Mouse (Mus musculus) right cerebral cortex, postnatal 14 days (tissue): ENCODE data around the gene Cdh15.

Experiments
- DNase-seq: peaks from one replicate; pipeline ENCODE4 v3.0.0; 2022

Gene Cdh15

DNA sequence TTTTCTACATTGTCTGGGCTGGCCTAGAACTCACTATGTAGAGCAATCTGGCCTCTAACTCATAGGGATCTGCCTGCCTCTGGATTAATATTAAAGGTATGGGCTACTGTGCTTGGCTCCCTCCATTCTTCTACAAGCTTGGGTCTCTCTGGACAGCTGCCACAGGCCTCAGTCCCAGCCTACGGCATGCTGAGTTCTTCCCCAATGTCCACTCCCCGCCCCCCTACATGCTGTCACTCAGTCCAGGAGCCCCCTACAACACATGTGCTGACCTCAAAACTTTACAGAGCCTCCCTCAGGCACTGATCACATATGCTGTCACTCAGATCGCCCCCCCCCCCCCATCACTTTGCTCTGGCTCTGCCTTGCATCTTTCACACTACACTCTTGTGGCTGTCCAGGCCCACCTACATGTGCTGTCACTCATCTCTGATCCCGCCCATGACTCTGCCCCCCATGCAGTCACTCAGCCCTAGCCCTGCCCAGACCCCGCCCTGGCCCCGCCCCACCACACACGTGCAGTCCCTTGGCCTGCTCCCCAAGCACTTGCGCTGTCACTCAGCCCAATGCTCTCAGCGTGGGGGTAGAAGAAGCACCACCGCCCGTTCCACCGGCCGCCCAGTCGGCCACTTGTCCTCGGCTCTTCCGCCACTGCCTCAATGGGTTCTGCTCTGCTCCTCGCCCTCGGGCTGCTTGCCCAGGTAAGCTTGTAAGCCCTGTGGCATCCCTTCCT, at the start of gene Cdh15:
Gene Cdh15 (plus strand): TSS at position 138 of the 733 bp plus-strand sequence.
- DNase-seq = peak; percentile 51

DNA sequence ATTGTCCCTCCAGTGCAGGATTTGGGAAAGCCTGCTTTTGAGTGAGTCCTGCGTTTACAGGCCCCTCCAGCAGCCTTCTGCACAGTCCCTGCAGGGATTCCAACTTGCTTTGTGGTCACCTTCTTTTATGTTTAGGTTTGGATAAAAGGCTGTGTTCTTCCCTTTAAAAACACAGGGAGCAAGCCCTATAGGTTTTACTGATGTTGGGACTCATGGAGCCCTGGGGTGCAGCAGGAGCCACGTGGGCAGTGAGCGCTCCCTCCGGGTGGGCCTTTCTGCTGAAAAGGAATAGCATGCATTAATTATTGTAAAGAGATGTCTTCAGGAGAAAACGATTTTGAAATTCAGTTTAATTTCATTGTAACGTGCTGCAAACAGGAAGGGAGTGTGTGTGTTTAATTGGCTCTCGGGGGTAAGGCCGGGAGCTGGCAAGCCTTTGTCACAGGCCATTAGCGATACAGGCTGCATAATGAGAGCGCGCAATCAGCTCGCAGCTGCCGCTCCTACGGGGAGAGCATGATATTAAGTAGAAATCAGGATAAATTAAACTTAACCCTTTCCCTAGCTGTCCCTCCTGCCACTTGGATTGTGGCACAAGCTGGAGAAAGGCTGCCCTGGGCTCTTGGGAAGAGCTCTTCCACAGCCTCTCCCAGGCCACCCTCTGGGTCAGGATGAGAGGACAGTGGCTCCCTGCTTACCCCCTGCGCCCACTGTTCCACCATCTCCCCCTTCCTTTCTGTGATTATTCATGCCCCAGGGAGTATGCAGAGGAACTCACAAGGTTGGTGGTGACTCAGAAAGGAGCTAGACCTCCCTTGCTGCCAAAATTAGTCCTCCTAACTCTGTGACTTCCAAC, 43.6 kb upstream of the Cdh15 start:
- DNase-seq = no peak

DNA sequence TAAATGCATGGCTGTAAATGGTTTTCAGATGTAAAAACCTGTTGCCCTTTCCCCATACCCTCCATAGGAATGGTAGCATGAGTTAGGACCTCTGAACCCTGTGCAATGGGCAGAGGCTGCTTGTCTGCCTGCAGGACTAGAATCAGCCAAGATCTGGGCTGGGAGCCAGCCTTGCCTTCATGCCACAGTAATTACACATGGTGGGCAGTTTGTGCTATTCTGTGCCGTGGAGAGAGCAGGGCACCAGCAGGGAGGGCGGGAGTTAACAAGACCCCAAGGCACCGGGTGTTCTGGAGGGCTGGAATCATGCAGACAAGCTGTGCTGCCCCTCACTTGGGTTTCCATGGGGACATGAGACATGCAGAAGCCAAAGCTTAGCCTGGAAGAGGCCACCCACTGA, 42.4 kb upstream of the Cdh15 start:
- peak; percentile 47 for DNase-seq

DNA sequence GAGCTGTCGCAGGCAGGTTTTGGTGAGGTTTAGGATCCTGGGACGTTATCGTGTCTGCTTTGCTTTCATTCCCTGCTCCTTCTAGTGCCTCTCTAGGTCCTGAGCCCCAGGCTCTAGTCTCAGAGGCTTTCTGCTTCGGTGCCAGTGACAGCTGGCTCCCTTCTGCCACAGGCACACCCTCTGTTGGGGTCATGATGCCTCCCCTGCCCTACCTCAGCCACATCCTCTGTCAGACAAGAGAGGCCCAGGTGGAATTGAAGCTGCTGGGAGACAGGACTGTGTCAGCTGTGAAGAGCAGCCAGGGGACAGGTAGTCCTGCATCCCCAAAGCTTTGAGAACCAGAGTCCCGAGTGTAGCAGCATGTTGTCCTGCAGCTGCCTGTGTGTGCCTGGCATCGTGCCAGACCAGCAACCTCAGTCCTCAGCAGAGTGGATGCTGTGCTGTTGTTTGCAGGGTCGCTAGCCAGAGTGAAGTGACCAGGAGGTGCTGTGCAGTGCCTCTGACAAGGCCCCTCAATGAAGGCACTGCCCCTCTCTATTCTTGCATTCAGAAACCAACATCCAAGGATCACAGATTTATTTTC, 40.7 kb upstream of the Cdh15 start:
- no peak for DNase-seq

DNA sequence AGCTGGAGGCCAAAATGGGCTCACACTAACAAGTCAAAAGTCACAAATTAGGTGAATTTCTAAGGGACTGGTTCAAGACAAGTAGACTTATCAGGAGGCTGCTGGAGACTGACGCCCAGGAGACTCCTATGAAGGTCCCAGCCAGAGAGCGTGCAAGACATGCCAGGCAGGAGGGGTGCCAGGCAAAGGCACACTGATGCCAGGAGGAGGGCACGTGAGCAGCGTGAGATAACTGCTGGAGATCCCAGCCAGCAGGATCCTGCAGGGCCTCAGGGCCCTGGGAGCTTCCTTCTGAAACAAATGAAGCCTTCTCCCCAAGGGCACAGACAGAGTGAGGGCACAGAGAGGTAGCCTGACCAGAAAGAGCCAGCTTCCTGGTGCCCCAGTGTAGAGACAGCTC, 39.9 kb upstream of the Cdh15 start:
- DNase-seq = no peak

DNA sequence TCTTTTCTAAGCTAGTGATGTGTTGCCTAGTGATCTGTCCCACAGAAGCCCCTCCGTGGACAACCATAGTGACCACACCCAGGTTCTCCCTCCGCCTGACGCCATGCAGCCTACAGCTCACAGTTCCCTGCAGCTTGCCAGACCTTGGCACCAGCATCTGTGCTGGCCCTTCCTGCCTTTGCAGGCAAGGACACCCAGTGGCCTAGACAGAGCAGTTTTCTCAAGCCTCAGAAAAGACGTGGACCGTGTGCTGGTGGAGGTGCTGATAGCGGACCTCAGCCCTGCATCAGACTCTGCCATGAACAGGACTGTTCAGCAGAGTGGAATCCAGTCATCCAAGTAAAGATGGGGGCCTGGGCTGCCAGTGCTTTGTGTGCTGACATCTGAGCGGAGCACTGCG, 37.4 kb upstream of the Cdh15 start:
- no peak for DNase-seq

DNA sequence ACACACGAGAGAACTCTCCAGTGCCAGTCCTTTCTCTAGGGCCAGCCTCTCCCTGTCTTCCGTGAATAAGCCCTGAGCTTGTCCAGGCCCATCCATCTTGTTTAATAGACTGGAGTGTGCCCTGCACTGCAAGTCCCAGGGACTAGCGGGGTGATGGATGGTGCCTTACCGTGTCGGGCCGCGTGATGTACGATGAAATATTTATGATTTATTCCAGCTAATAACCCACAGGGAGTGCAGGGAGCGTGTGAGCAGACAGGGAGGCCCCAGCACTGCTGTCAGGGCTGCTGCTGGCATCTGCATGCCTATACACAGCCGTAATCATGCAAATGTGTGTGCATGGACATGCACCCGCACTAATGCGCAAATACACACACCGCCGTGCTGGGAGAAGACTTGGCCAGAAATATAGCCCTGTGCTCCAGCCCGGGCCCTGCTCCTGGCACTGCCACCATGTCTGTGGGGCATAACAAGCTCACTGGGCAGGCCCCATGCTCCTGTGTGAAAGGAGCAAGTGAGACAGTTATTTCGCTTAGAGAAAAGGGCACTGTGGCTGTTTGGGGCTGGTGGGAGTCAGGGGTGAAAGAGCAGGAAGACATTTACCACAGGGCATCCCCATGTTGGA, 35.8 kb upstream of the Cdh15 start:
- no peak for DNase-seq

DNA sequence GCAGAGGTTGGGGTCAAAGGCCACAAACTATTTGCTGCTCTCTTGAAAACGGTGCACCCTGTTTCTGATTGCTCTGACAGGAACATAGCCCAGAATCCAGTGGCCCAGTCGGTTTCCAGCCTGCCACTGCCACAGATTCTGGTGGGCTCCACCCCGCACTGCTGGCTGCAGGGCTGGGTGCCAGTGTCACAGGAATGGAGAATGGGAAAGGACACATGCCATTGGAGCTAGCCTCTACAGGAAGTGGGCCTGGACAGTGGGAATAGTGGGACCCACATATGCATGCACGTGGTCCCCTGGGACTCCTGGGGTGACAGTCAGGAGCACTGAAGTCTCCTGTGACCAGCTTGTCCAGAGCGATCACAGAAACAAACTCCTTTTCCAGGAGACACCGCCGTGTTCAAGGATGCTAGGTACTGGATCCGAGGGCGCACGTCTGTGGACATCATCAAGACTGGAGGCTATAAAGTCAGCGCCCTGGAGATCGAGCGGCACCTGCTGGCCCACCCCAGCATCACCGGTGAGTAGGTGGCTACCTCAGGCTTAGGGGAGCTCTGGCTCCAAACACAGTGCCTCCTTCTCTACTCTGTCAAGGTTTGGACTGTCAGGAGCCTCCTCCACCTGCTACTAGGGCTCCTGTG, 35.0 kb upstream of the Cdh15 start:
- DNase-seq = no peak

DNA sequence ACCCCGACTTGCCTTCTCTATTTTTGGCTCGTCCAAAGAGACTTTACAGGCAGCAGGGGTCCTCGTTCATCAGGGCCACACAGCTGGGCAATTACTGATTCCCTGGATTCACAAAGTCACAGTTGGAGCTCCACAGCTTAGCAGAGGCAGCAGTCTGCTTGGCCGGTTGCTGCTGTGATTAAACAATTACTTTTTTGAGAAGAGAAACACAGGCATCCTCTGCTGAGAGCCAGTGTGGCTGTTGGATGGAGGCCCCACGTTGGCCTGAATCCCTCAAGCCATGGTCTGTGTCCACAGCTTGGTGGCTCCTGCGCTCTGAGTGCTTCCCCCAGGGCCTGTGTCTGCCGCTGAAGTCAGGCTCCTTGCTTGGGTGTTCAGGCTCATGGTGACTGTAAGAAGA, 33.2 kb upstream of the Cdh15 start:
- DNase-seq = no peak

DNA sequence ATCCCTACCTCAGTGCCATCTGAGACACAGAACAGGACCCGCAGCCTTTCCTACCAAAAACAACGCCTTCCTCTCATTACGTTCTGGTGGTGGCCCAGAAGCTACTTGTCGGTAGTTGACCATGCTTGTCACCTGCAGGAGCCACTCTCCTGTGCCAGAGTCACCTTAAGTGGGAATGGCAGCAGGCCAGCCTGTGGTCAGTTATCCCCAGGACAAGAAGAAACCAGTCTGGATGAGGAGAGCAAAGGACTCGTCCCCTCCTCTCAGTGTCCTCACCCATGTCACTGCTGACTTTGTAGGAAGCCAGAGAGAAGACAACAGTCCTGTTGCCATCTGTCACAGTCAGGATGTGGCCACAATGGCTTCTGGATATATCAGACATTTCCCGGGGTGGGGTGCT, 30.8 kb upstream of the Cdh15 start:
- no peak for DNase-seq

DNA sequence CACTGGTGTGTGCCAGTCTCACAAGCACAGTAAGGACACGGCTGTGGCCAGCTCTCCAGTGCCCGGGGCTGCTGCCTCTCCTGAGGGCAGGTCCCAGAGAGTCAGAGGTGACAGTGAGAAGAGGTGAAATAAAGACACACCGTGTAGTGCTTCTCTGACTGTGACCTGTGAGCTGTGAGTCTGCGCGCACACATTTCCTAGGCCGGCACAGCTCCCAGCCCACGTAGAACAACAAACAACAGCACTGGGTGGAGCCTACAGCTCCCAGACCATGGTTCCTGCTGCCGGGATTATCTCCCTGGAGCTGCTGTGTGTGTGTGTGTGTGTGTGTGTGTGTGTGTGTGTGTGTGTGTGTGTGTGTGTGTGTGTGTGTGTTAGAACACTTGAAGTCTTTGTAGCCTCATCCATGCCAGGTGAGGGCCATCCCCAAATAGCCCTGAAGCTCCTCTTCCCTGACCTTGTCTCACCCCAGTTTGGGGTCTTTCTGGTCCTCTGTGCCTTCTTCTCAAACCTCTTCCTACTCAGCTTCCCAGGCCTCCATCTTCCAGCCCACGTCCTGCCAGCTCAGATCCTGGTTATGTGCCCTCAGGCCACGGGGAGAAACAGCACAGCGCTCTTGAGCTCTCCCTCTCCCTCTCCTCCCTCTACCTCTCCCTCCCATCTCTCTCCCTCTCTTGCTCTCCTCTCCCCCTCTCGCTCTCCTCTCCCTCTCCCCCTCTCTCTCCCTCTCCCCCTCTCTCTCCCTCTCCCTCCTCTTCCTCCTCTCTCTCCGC, 29.9 kb upstream of the Cdh15 start:
- DNase-seq = no peak

DNA sequence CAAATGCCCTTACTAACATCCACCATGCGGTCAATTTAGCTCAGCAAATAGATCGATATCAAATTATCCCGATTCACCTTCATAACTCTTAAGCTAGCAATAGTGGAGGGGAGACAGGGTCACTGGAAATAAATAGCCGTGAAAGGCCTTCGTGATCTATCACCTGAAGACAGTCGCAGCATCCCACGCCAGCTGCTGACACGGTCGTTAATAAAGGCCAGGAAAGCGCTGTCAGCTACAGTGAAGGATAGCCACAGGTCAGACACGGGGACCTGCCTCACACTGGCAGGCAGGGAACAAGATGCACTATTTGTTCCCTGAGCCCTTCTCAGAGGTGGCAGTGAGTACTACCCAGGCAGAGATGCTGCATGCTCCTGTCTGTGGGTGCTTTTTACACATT, 28.0 kb upstream of the Cdh15 start:
- DNase-seq = no peak

DNA sequence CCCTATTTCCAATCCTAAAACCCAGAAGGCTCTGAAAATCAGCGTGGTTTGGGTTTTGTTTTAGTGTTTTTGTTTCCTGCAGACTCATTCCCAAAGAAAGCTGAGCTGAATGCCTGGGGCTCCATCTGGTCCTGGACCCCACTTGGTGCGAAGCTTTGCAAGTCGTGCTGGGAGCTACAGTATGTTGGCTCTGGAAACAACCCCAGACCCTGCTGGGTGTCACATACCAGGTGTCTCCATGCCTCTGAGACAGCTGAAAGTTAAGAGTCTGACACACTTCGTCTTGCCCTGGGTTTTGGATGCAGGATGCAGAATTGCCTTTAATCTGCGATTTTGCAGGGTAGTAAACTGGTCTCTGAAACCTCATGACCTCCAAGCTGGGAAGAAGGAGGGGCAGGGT, 23.2 kb upstream of the Cdh15 start:
- no peak for DNase-seq

DNA sequence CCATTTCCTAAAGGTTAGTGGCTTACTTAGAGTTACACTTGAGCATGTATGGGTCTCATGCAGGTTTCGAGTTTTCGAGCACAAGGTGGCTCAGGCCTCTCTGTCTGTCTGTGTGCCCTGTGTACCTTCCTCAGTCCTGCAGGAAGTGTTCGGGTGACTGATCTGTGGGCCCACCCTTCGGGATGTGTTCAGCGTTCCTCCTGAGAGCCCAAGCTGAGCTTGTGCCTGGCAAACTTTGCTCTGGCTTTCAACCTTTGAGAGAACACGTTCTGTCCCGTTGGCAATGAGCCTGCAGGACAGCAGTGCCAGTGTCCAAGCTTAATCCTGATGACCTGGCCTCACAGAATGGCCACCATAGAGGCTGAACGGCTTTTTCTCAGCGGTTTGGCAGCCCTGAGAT, 22.8 kb upstream of the Cdh15 start:
- no peak for DNase-seq

DNA sequence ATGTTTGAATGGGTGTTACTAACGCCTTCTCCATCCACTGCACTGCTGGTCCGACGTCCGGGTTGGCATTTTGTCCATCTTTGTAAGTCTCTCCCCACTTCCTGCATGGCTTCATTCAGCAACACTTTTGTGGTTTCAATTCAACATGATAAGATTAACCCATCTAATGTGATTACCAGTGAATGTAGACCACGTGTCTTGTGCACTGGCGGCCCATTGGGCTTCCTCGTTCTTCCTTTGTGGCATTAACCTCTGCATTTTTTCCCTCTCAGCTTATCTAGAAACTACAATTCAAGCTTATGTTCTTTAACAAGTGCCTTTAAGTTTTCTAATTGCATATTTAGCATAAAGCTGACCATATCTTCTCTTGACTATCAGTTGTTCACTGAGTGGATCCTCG, 22.4 kb upstream of the Cdh15 start:
- DNase-seq = no peak

DNA sequence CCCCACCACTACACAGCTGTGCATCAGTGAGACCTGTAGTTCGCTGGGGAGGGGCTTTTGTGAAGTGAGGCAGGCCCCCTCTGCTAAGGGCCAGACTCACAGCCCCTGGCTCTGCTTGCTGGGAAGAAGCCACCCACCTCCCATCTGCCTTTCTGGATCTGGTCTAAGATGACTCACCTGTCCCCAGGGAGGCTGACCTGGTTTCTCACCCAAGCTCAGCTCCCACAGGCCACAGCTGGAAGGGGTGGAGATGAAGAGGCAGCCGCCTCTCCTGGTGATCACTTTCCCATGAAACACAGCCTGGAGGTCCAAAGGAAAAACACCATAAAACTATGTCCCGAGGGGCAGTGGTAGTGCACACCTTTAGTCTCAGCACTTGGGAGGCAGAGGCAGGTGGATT, 18.4 kb upstream of the Cdh15 start:
- DNase-seq = no peak

DNA sequence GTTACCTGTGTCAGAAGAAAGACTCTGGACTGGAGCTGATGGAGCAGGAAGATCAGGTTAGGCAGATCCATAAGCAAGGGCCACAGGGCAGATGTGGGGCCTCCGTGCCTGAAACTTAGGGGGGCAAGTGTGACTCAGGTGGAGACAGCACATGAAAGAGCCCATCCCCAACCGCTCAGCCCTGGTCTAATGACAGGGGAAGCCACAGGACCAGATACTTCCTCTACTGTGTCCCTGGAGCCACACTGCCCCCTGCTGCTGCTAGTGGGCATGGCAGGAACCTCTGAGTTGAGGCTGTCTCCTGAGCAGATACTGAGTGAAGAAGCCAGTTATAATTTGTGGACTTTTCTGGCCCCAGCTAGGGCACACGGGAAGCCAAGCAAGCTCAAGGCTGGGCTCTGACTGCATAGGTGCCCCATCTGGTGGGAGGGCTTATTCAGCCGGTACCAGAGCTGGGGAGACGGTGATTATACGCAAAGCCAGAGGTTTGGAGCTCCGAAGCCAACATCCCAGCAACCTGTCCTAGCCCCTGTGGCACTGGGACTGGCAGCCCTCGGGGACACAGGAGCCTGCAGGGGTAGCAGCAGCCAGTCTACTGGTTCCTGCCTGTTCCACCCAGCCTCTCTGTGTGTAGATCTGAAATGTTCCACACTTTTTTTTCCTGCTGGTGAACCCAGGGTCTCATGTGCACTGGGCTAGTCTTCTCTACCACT, 17.3 kb upstream of the Cdh15 start:
- peak; percentile 94 for DNase-seq

DNA sequence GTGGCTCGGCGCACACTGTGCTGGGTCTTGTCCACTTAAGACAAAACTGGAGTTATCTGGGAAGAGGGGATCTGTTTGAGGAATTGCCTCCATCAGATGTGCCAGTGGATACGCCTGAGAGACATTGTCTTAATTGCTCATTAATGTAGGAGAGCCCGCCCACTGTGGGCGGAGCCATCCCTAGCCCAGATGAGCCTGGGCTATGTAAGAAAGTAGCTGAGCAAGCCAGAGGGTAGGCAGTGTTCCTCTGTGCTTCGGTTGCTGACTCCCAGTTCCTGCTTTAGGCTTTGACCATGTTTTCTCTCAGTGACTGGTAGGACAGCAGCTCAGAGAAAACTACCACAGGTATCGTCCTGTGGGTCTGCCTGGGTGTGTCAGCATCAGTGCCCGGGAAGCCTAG, 13.3 kb upstream of the Cdh15 start:
- DNase-seq = no peak

DNA sequence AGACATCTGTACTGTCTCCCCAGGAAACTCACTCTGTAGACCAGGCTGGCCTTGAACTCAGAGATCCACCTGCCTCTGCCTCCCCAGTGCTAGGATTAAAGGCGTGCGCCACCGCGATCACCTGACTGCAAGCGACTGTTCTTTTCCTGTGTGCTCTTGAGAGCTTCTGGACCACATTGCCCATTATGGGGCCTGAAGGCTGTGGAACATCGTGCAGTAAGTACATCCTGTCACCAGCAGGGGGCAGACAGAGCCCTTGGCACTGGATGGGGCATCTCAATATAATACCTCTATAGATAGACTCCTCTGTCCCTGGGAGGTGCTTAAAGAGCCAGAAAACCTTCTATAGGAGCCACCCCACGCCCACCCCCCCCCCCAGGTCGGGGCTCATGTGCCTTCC, 12.8 kb upstream of the Cdh15 start:
- peak; percentile 80 for DNase-seq

DNA sequence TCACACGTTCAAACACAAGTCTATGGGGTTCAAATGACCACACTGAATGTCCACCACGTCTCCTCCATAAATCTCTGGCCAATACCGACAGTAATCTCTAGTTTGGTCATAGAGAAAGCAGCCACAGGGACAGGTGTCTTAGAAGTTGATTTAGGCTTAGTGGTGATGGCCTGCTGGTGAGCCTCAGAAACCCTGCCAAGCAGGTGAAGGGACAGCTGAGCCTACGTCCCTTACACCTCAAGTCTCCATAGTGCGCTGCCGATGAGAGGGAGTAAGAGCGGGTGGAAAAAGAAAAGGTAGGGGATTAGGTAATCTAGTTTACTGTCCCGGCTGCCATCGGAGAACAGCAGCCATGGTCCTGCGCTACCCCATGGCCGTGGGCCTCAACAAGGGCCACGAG, 11.6 kb upstream of the Cdh15 start:
- no peak for DNase-seq

DNA sequence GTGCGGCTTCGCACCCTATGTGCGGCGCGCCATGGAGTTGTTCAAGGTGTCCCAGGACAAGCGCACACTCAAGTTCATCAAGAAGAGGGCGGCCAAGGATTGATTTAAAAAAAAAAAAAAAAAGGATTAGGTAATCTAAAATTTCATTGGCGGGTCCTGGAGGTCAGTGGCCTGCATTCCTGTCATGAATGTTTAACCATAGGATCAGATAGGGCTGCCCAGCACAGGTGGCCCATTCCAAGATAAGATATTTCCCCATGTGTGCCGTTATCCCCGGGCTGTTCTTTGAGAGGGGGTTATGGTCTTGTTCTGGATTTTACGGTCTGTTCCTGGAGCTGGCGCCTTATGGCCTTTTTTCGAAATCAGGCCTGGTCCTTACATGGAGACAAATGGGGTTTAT, 11.1 kb upstream of the Cdh15 start:
- no peak for DNase-seq

DNA sequence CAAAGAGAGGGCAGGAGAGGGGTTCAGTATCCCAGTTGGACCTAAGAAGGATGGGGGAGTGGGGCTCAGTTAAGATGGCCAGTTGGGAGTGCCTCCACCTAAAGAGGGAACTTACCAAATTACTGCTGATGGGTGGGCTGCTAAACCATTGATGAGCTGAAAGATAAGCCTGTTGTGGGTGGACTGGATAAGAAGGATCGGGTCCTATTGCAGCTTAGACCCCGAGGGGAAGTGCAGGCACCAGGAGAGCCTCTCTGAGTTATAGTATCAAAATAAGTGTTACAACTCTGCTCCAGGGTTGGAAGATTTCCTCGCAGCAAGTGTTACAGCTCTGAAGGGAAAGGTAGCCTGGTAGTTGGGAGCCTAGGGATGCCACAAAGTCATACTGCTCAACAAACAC, 3.6 kb upstream of the Cdh15 start:
- no peak for DNase-seq
